Mouse (Mus musculus) adrenal gland (tissue): ENCODE measurements around the gene Akt2.

Source experiments
- intact Hi-C: fragments of 180-260 bp; cut with DNase I; formaldehyde crosslinking; loops from one replicate; pipeline ENCODE4 v1.15.1; 2025
- long read RNA-seq, 2 experiments: library from polyadenylated mRNA; unstranded; transcript quantifications; one replicate each; pipeline ENCODE4 v2.0.0; 2020; ENCODE audit warnings: borderline replicate concordance in 1 of 2; ENCODE audit not compliant: insufficient replicate concordance in 1 of 2

Akt2 gene
- long read RNA-seq, experiment 1, full-length matches to known transcripts = 38 of 55 reads
- long read RNA-seq, experiment 1, partial matches to known transcripts = 8 of 55 reads
- long read RNA-seq, experiment 1, other reads (novel, unspliced or antisense) = 9 of 55 reads
- long read RNA-seq, experiment 2, full-length matches to known transcripts = 36 of 59 reads
- long read RNA-seq, experiment 2, partial matches to known transcripts = 5 of 59 reads
- long read RNA-seq, experiment 2, other reads (novel, unspliced or antisense) = 18 of 59 reads

GRCm38 (mm10) chr7:27591266-27592216, at the start of gene Akt2:
Gene Akt2, plus strand, starts transcription at chr7:27591552.
- intact Hi-C loops = no loop called here

GRCm38 (mm10) chr7:27541922-27542321, 49.4 kb upstream of the Akt2 start:
- intact Hi-C loops = no loop called here

- intact Hi-C loops = no loop called here
These were observed 48.8 kb upstream of the Akt2 start for GRCm38 (mm10) chr7:27542392-27543033.

GRCm38 (mm10) chr7:27543065-27543464, 48.3 kb upstream of the Akt2 start:
- intact Hi-C loops = no loop called here

GRCm38 (mm10) chr7:27543851-27544250, 47.5 kb upstream of the Akt2 start:
- intact Hi-C loops = no loop called here

GRCm38 (mm10) chr7:27544675-27545370, 46.5 kb upstream of the Akt2 start:
- intact Hi-C loops = no loop called here

GRCm38 (mm10) chr7:27549597-27549996, 41.8 kb upstream of the Akt2 start:
- intact Hi-C loops = no loop called here

GRCm38 (mm10) chr7:27552070-27552469, 39.3 kb upstream of the Akt2 start:
- intact Hi-C loops = no loop called here

- intact Hi-C loops = no loop called here
These were observed 38.3 kb upstream of the Akt2 start, which contains the start of the genes Pld3 and 2310022A10Rik for GRCm38 (mm10) chr7:27552931-27553513. Gene Pld3, minus strand, starts transcription at chr7:27553218. Gene 2310022A10Rik, plus strand, starts transcription at chr7:27553233.

- intact Hi-C loops = no loop called here
These were observed 31.0 kb upstream of the Akt2 start for GRCm38 (mm10) chr7:27560291-27560887.

GRCm38 (mm10) chr7:27560978-27561377, 30.4 kb upstream of the Akt2 start:
- intact Hi-C loops = no loop called here

- intact Hi-C loops = loop anchor here (10.0 kb wide), 1 partner anchor 115 kb away; the partner anchor contains the start of gene Zfp607b
These were observed 21.6 kb upstream of the Akt2 start for GRCm38 (mm10) chr7:27569580-27570224.

GRCm38 (mm10) chr7:27572133-27572532, 19.2 kb upstream of the Akt2 start:
- intact Hi-C loops = loop anchor here (10.0 kb wide), 1 partner anchor 113 kb away; the partner anchor contains the start of gene Zfp607b

- intact Hi-C loops = loop anchor here (10.0 kb wide), 1 partner anchor 110 kb away; the partner anchor contains the start of gene Zfp607b
These were observed 17.1 kb upstream of the Akt2 start for GRCm38 (mm10) chr7:27574124-27574880.

- intact Hi-C loops = loop anchor here (5.0 to 10.0 kb wide), 2 partner anchors 40 to 108 kb away; partner anchors contain the start of gene Zfp607b
These were observed 14.4 kb upstream of the Akt2 start for GRCm38 (mm10) chr7:27576914-27577313.

GRCm38 (mm10) chr7:27577589-27577988, 13.8 kb upstream of the Akt2 start:
- intact Hi-C loops = loop anchor here (5.0 to 10.0 kb wide), 2 partner anchors 40 to 107 kb away; partner anchors contain the start of gene Zfp607b

GRCm38 (mm10) chr7:27578465-27578864, 12.9 kb upstream of the Akt2 start:
- intact Hi-C loops = loop anchor here (5.0 to 10.0 kb wide), 2 partner anchors 39 to 106 kb away; partner anchors contain the start of gene Zfp607b
